Mouse (Mus musculus): ENCODE measurements around the gene Ackr1. TPM values are rescaled to one million over a fixed set of nuclear protein-coding genes. Genes with fewer than 3 reads are reported as not detected.
A peak's percentile ranks its signal among the peaks of the same experiment; 100 is the strongest.

Gene Ackr1
- 0.91 and 1.3 TPM in 2 replicates for polyA plus RNA-seq (2016; fragmentation: Nextera tagmentation; extraction: Ambion mirVana)

GRCm38 (mm10) chr1:173333312-173334253, at the start of gene Ackr1:
Ackr1 (minus strand) TSS chr1:173333750.
- H3K27ac ChIP-seq: no peak within 1 kb of the TSS
- no peak within 1 kb of the TSS for H3K9ac ChIP-seq (replicated peaks)
- no peak for ATAC-seq (ENCODE audit: insufficient number of reproducible peaks, insufficient read depth, low FRiP score, low TSS enrichment, low read depth)
- no peaks in the 10 kb centered on the region for H3K36me3 ChIP-seq
- 73% methylated on average over 9 of the region's 9 CpGs for WGBS
- H3K4me3 ChIP-seq (replicated peaks): no peak within 1 kb of the TSS
- no peaks in the 10 kb centered on the region for H3K9me3 ChIP-seq
- H3K4me1 ChIP-seq (replicated peaks): no peaks in the 10 kb centered on the region
- no peak within 1 kb of the TSS for H3K4me2 ChIP-seq
- no peaks in the 10 kb centered on the region for H3K27me3 ChIP-seq

DNA sequence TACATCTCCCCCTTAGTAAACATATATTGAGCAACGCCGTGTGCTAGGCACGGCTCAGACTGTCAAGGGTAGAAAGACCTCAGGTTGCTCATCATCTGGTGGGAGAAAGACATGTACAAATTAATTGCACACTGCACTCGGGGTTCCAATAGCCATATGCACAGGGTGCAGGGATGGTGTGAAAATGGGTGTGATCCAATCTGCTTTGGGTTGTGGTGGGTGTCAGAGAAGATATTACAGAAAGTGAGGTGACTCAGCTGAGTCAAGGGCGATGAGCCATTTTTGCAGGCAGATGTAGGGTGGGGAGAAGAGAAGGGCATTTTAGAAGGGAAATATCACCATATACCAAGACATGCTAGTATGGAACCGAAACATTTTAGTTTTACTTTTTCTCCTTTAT, 47.9 kb upstream of the Ackr1 start:
- Histone ChIP-seq H3K4me2 (no peak overlapping the region), H3K27ac (no peak overlapping the region), H3K27me3 (no peaks in the 10 kb centered on the region; the same call in 1 of the 2 replicates), H3K36me3 (no peaks in the 10 kb centered on the region), H3K4me3 (replicated peaks) (no peak overlapping the region), H3K4me1 (replicated peaks) (no peaks in the 10 kb centered on the region), H3K9me3 (no peaks in the 10 kb centered on the region), H3K9ac (replicated peaks) (no peak overlapping the region)
- WGBS: 84% methylated on average over 6 of the region's 6 CpGs
- ATAC-seq (ENCODE audit: insufficient number of reproducible peaks, insufficient read depth, low FRiP score, low TSS enrichment, low read depth): no peak

DNA sequence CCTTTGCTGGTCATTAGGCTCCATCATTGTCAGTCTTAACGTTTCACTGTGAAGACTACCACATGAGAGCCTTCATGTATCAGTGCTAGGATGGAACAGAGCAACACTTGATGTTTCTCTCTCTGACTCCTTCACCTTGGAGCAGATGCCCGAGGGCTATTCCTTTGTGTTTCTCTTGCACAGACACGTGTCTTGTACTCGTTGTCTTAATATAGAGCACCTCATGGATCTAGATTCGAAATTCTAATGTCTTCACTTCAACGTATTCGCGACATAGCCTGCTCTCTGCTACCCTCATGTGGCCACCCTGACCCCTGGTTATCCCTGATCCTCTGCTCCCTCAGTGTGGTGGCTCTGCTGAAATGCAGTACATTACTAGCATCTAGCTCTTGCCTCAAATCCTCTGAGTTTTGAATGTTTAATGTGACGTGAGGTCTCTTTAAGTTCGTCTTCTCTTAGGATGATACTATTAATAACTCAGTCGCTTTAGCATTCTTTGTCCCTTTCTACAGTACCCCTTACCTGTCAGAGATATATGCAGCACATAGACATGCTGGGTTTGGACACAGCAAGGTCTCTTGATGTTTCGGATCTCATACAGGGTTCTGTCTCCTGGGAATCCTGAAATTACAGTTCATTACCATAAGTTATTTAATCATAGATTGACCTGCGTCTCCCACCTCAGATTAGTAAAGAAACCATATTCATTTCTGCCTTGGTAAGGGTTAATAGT, 44.0 kb upstream of the Ackr1 start:
- H3K9ac ChIP-seq (replicated peaks): no peak overlapping the region
- H3K27ac ChIP-seq: no peak overlapping the region
- no peaks in the 10 kb centered on the region for H3K4me1 ChIP-seq (replicated peaks)
- H3K4me2 ChIP-seq: no peak overlapping the region
- no peaks in the 10 kb centered on the region; the same call in 1 of the 2 replicates for H3K27me3 ChIP-seq
- no peaks in the 10 kb centered on the region for H3K36me3 ChIP-seq
- H3K4me3 ChIP-seq (replicated peaks): no peak overlapping the region
- H3K9me3 ChIP-seq: no peaks in the 10 kb centered on the region
- 33% methylated on average over 13 of the region's 13 CpGs for WGBS
- no peak for ATAC-seq (ENCODE audit: insufficient number of reproducible peaks, insufficient read depth, low FRiP score, low TSS enrichment, low read depth)

DNA sequence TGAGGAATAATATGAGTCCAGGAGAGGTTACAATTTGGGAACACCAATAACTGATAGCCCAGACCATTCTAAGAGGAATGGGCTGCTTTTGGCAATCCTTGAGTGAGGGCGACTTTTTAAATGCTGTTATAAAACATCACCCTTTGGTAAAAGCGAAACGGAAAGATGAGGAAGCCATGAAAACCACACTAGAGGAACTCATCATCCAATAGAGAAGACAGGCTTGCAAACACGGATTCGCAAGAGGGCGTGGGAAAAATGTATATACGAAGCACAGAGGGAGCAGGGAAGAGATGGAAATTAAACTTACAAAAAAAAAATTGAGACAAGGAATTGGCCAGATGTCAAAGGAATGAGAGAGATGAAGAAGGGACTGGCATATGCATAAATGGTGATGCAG, 40.5 kb upstream of the Ackr1 start:
- 79% methylated on average over 7 of the region's 7 CpGs for WGBS
- Histone ChIP-seq H3K27ac (no peak overlapping the region), H3K36me3 (no peaks in the 10 kb centered on the region), H3K4me1 (replicated peaks) (no peaks in the 10 kb centered on the region), H3K4me2 (no peak overlapping the region), H3K9me3 (no peaks in the 10 kb centered on the region), H3K9ac (replicated peaks) (no peak overlapping the region), H3K27me3 (peaks cover 15% of the 10 kb centered on the region), H3K4me3 (replicated peaks) (no peak overlapping the region)
- no peak for ATAC-seq (ENCODE audit: insufficient number of reproducible peaks, insufficient read depth, low FRiP score, low TSS enrichment, low read depth)

DNA sequence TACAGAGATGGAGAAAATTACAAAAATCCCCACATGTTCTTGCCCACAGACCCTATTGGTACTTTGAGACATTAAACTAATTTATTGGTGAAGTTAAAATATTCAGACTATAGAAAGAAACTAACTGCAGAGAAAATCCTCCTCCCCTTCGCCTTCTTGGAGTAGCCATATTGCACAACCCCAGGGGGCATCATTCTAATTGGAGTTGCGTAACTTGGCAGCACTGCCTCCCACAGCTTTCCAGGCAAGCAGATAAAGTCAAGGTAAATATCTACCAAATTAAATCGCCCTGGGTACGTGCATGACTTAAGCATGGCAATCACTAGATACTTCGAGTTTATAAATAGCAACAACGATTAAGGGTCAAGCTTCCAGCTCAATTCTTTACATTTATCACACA, 38.0 kb upstream of the Ackr1 start:
- no peak overlapping the region for H3K27ac ChIP-seq
- peaks cover 14% of the 10 kb centered on the region for H3K4me1 ChIP-seq (replicated peaks)
- no peaks in the 10 kb centered on the region for H3K9me3 ChIP-seq
- no peak overlapping the region for H3K9ac ChIP-seq (replicated peaks)
- WGBS: 78% methylated on average over 6 of the region's 6 CpGs
- ATAC-seq (ENCODE audit: insufficient number of reproducible peaks, insufficient read depth, low FRiP score, low TSS enrichment, low read depth): no peak
- no peak overlapping the region for H3K4me3 ChIP-seq (replicated peaks)
- H3K36me3 ChIP-seq: no peaks in the 10 kb centered on the region
- H3K4me2 ChIP-seq: no peak overlapping the region
- peaks cover 37% of the 10 kb centered on the region for H3K27me3 ChIP-seq

GRCm38 (mm10) chr1:173370456-173370855, 36.9 kb upstream of the Ackr1 start:
- no peak overlapping the region for H3K9ac ChIP-seq (replicated peaks)
- WGBS: 71% methylated on average over 6 of the region's 6 CpGs
- H3K27me3 ChIP-seq: peaks cover 48% of the 10 kb centered on the region
- peaks cover 21% of the 10 kb centered on the region for H3K4me1 ChIP-seq (replicated peaks)
- H3K9me3 ChIP-seq: no peaks in the 10 kb centered on the region
- H3K4me2 ChIP-seq: no peak overlapping the region
- no peak overlapping the region for H3K4me3 ChIP-seq (replicated peaks)
- ATAC-seq (ENCODE audit: insufficient number of reproducible peaks, insufficient read depth, low FRiP score, low TSS enrichment, low read depth): no peak
- H3K27ac ChIP-seq: no peak overlapping the region
- H3K36me3 ChIP-seq: no peaks in the 10 kb centered on the region

GRCm38 (mm10) chr1:173369611-173370010, 36.1 kb upstream of the Ackr1 start:
- H3K4me1 ChIP-seq (replicated peaks): peaks cover 21% of the 10 kb centered on the region
- no peaks in the 10 kb centered on the region for H3K36me3 ChIP-seq
- no peak for ATAC-seq (ENCODE audit: insufficient number of reproducible peaks, insufficient read depth, low FRiP score, low TSS enrichment, low read depth)
- WGBS: 57% methylated on average over 2 of the region's 2 CpGs
- H3K9ac ChIP-seq (replicated peaks): no peak overlapping the region
- H3K27me3 ChIP-seq: peaks cover 57% of the 10 kb centered on the region
- no peaks in the 10 kb centered on the region for H3K9me3 ChIP-seq
- no peak overlapping the region for H3K4me3 ChIP-seq (replicated peaks)
- H3K4me2 ChIP-seq: no peak overlapping the region
- no peak overlapping the region for H3K27ac ChIP-seq

- H3K4me2 ChIP-seq: peak within 1 kb of the TSS; percentile 95
- no peaks in the 10 kb centered on the region for H3K9me3 ChIP-seq
- peaks cover 59% of the 10 kb centered on the region for H3K27me3 ChIP-seq
- H3K9ac ChIP-seq (replicated peaks): peak within 1 kb of the TSS; percentile 53; the same call in 1 of the 2 replicates
- WGBS: under 1% methylated on average over 46 of the region's 46 CpGs
- H3K27ac ChIP-seq: no peak within 1 kb of the TSS
- peak; percentile 61; the same call in 1 of the 2 replicates for ATAC-seq (ENCODE audit: insufficient number of reproducible peaks, insufficient read depth, low FRiP score, low TSS enrichment, low read depth)
- peak within 1 kb of the TSS; percentile 56 for H3K4me3 ChIP-seq (replicated peaks)
- H3K4me1 ChIP-seq (replicated peaks): peaks cover 21% of the 10 kb centered on the region
- no peaks in the 10 kb centered on the region for H3K36me3 ChIP-seq
These were observed 34.0 kb upstream of the Ackr1 start, which contains the start of gene Cadm3 for GRCm38 (mm10) chr1:173367356-173368046. Cadm3 (minus strand) TSS chr1:173367695.

DNA sequence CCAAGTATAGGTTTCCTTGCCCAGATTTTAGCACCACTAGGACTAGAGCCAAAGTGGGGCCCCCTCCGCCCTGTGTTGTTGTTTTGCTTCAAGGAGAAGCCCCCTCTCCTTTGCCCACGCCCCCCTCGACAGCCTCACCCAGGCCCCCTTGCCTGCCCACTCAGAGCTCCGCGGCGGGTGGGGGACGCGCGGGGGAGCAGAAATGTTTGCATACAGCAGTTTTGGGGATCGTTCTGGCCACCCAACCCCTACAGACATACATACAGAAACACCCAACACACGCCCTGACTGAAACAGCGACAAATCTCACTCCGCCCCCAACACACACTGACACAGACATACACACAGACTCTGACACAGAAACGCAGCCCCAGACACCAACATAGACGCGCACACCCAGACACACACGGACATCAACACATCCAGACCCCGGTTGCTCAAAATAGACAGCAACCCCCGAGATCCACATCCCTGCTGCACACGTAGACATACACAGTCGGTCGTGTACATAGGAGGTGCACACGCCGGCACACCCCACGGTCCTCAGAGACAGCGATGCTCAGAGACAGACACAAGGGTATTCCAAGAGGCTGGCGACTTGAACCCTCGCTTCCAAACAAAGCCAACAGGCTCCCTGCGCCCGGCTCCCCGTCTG, 33.3 kb upstream of the Ackr1 start:
- Histone ChIP-seq H3K4me1 (replicated peaks) (peaks cover 21% of the 10 kb centered on the region), H3K36me3 (no peaks in the 10 kb centered on the region), H3K9ac (replicated peaks) (peak overlapping the region; percentile 53; the same call in 1 of the 2 replicates), H3K4me3 (replicated peaks) (peak overlapping the region; percentile 56), H3K4me2 (peak overlapping the region; percentile 95), H3K9me3 (no peaks in the 10 kb centered on the region), H3K27me3 (peaks cover 59% of the 10 kb centered on the region), H3K27ac (no peak overlapping the region)
- WGBS: under 1% methylated on average over 30 of the region's 31 CpGs
- no peak for ATAC-seq (ENCODE audit: insufficient number of reproducible peaks, insufficient read depth, low FRiP score, low TSS enrichment, low read depth)

- Histone ChIP-seq H3K27me3 (peaks cover 59% of the 10 kb centered on the region), H3K27ac (no peak overlapping the region), H3K9ac (replicated peaks) (no peak overlapping the region), H3K4me3 (replicated peaks) (no peak overlapping the region), H3K4me1 (replicated peaks) (peaks cover 21% of the 10 kb centered on the region), H3K9me3 (no peaks in the 10 kb centered on the region), H3K36me3 (no peaks in the 10 kb centered on the region), H3K4me2 (peak overlapping the region; percentile 95; the same call in 1 of the 2 replicates)
- ATAC-seq (ENCODE audit: insufficient number of reproducible peaks, insufficient read depth, low FRiP score, low TSS enrichment, low read depth): peak; percentile 44; the same call in 1 of the 2 replicates
- WGBS: 1% methylated on average over 11 of the region's 13 CpGs
These were observed 32.4 kb upstream of the Ackr1 start for GRCm38 (mm10) chr1:173365970-173366409.

All from limb, embryonic 12.5 days (tissue).